Mouse (Mus musculus) bone marrow, adult 2 months (tissue): ENCODE measurements around the gene Cxcl16.

Experiments
- CTCF ChIP-seq: fragments of 200-500 bp; IDR thresholded peaks from 2 replicates; pipeline ENCODE4 v1.5.1; 2011; ENCODE audit warnings: low read length, control low read depth; ENCODE audit not compliant: control insufficient read depth, insufficient read depth
- POLR2A ChIP-seq: fragments of 200-500 bp; IDR thresholded peaks from 2 replicates; pipeline ENCODE4 v1.6.1; 2011; ENCODE audit warnings: low read depth, mild to moderate bottlenecking, control low read depth, low read length, borderline replicate concordance; ENCODE audit not compliant: control insufficient read depth

DNA sequence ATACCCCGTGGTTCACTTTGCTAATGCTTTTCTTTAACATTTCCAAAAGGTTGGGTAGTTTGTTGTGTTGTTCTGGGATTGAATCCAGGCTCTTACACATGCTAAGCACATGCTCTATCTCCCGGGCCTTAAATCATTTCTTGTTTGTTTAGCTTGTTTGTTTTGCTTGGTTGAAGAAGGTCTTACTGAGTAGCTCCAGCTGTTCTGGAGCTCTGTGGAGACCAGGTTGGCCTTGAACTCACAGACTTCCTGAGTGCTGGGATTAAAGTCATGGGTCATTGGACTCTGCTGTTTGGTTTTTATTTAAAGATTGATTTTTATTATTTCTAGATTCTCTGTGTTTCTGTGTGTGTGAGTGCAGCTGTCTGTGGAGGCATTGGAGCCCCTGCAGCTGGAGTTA, 25.7 kb upstream of the Cxcl16 start:
- TF ChIP-seq POLR2A: no peak
- no peak for TF ChIP-seq CTCF
